Mouse (Mus musculus) heart, adult 18-20 months (tissue): ENCODE measurements around the gene Jagn1. TPM values are rescaled to one million over a fixed set of nuclear protein-coding genes. Genes with fewer than 3 reads are reported as not detected.

Experiments
- DNase-seq, 2 experiments: peaks; one replicate each; pipeline ENCODE4 v3.0.0; 2021 to 2022; ENCODE audit warnings: mixed read lengths in 1 of 2
- microRNA-seq, 2 experiments: library from miRNA; unstranded; fragments of <30 nt; microRNA quantifications; one replicate each; pipeline ENCODE4 v1.2.0; 2022
- total RNA-seq, 2 experiments: library from RNA; stranded (reverse); gene quantifications; 2 replicates each; pipeline ENCODE4 v1.2.3; 2021

Jagn1 gene
- total RNA-seq, 2 experiments from 2014 or later, result 20.8 to 22.8 TPM

GRCm38 (mm10) chr6:113473246-113473645 is 30.9 kb downstream of the Jagn1 start:
- no peak for DNase-seq

DNA sequence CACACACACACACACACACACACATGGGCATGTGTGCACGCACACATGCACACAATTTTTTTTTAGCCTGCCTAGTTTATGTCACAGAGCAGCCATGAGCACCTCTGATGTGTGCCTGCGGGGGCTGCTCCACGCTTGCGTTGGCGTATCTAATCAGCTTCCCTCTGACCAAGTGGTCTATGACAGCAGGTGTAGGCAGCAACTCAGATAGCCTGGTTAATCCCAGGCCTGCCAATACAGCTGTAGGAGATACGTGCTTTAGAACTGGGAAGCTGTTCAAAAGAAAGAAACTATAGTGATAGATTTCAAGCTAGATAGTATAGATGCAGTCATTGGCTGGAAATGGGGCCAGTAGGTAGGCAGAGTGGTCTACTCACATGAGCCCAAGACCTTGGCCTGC is 31.3 kb downstream of the Jagn1 start:
- DNase-seq, result no peak

- DNase-seq, result no peak
These were observed 35.0 kb downstream of the Jagn1 start for GRCm38 (mm10) chr6:113477353-113477752.

GRCm38 (mm10) chr6:113478906-113479305 is 36.5 kb downstream of the Jagn1 start:
- no peak for DNase-seq

GRCm38 (mm10) chr6:113480555-113481373 is 38.4 kb downstream of the Jagn1 start:
- peak; percentile 25 to 39 for DNase-seq

GRCm38 (mm10) chr6:113482477-113483099 is 40.2 kb downstream of the Jagn1 start:
- peak in 1 of 2 experiments; percentile 37 for DNase-seq

DNA sequence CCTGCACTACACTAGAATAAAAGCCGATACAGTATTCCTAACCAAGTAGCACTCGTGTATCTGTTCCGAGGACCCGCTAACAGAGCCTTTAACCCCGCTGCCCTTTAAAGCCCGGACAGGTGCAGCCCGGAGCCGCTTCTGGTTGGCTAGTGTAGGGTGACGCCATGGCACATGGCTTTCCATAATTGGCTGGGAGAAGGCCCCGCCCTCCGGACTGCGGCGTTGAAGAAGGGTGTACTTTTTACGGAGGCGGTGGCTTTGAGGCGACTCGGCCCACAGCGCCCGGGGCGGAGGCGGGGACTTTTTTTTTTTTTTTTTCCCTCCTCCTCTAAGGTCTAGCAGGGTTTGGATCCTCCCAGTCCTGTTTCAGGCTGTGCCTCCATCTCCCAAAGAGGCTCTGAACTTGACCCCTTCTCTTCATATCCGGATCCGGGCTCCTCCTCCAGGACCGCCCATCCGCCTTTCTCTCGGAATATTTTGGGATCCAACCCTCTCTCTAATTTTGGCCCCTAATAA is 40.8 kb downstream of the Jagn1 start, which contains the start of gene Creld1:
Gene Creld1, plus strand, starts transcription at position 198 of the 516 bp plus-strand sequence.
- DNase-seq, result peak; percentile 95 to 98

GRCm38 (mm10) chr6:113483729-113484128 is 41.4 kb downstream of the Jagn1 start:
- peak; percentile 31 to 45 for DNase-seq

- DNase-seq, result peak in 1 of 2 experiments; percentile 38
These were observed 44.8 kb downstream of the Jagn1 start for GRCm38 (mm10) chr6:113487125-113487576.

DNA sequence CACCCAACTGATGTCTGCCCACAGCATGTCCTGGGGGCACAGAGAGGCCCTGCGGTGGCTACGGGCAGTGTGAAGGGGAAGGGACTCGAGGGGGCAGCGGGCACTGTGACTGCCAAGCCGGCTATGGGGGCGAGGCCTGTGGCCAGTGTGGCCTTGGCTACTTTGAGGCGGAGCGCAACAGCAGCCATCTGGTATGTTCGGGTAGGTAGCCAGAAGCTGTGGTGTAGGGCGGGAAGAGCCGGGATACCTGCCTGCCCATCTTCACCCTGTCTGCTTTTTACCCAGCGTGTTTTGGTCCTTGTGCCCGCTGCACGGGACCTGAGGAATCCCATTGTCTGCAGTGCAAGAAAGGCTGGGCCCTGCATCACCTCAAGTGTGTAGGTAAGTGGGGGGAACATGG is 47.0 kb downstream of the Jagn1 start:
- no peak for DNase-seq

- DNase-seq, result no peak
These were observed 49.9 kb downstream of the Jagn1 start for GRCm38 (mm10) chr6:113492101-113492864.

- DNase-seq, result peak; percentile 79 to 85
These were observed 52.0 kb downstream of the Jagn1 start for GRCm38 (mm10) chr6:113494258-113494788.

DNA sequence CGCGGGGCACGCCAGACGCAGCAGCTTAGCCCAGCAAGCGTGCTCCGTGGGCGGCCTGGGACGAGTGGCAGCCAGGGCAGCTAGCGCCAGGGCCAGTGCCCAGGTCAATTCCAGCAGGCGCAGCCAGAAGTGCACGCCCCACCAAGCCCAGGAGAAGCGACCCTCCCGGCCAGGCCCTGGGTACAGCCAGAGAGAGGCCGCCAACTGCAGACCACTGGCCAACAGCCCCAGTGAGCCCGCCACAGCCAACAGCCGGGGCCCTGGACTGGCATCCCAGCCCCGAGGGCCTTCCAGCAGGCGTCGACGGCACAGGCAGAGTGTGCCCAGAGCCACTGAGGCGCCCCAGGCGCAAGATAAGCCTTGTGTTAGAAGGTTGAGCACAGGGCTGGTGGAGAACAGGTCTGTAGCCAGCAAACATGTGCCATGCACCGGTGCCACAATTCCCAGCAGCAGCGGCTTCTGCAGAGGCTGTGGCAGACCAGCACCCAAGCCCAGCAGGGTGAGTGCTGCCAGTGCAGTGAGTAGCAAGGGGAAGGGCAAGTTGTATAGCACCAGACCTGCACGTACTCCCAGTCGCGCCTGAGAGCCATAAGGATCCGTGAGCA is 52.8 kb downstream of the Jagn1 start:
- DNase-seq, result peak in 1 of 2 experiments; percentile 11

Small RNA genes within 50 kb of the gene (microRNA-seq; reads per million reads assigned to microRNA genes)
- gene Gm24387, result 0 reads per million in 2 experiments

Other genes starting within 250 kb of the Jagn1 start
- under 1 TPM; 0.40 to 0.51 TPM for gene Lhfpl4, start 247.2 kb upstream of the Jagn1 start, total RNA-seq
- gene Mtmr14, start 204.7 kb upstream of the Jagn1 start, total RNA-seq, result 10 to 100 TPM; 12.7 to 17.6 TPM
- gene Cpne9, start 160.3 kb upstream of the Jagn1 start, total RNA-seq, result not detected
- gene Brpf1, start 135.4 kb upstream of the Jagn1 start, total RNA-seq, result 10 to 100 TPM; 12.3 to 12.4 TPM
- 1 to 10 TPM; 4.5 to 6.9 TPM for gene Ogg1, start 115.6 kb upstream of the Jagn1 start, total RNA-seq
- gene Camk1, start 98.6 kb upstream of the Jagn1 start, total RNA-seq, result 10 to 100 TPM; 64.2 to 68.3 TPM
- gene Tada3, start 64.7 kb upstream of the Jagn1 start, total RNA-seq, result 10 to 100 TPM; 24.9 to 28.1 TPM
- gene Arpc4, start 64.5 kb upstream of the Jagn1 start, total RNA-seq, result 10 to 100 TPM; 63.3 to 66.7 TPM
- 1 to 10 TPM in 1 of 2 experiments, under 1 TPM in 1; 0.77 to 1.3 TPM for gene Ttll3, start 53.3 kb upstream of the Jagn1 start, total RNA-seq
- 10 to 100 TPM; 11.3 to 13.0 TPM for gene Rpusd3, start 23.2 kb upstream of the Jagn1 start, total RNA-seq
- gene Cidec, start 6.8 kb upstream of the Jagn1 start, total RNA-seq, result 10 to 100 TPM in 1 of 2 experiments, 1 to 10 TPM in 1; 6.7 to 53.2 TPM
- gene Il17re, start 15.9 kb downstream of the Jagn1 start, total RNA-seq, result 1 to 10 TPM in 1 of 2 experiments, under 1 TPM in 1; 0.69 to 1.2 TPM
- gene Il17rc, start 28.9 kb downstream of the Jagn1 start, total RNA-seq, result 1 to 10 TPM; 6.3 to 7.2 TPM
- gene Creld1, start 40.7 kb downstream of the Jagn1 start, total RNA-seq, result 10 to 100 TPM; 47.6 to 55.7 TPM
- gene Prrt3, start 59.4 kb downstream of the Jagn1 start, total RNA-seq, result not detected
- gene Emc3, start 89.1 kb downstream of the Jagn1 start, total RNA-seq, result 10 to 100 TPM; 57.9 to 61.2 TPM
- gene Fancd2, start 89.1 kb downstream of the Jagn1 start, total RNA-seq, result under 1 TPM; 0.10 to 0.33 TPM
- gene Fancd2os, start 158.1 kb downstream of the Jagn1 start, total RNA-seq, result not detected
- gene Brk1, start 162.2 kb downstream of the Jagn1 start, total RNA-seq, result 10 to 100 TPM; 77.1 to 77.6 TPM
- 10 to 100 TPM in 1 of 2 experiments, 1 to 10 TPM in 1; 9.3 to 11.1 TPM for gene Vhl, start 181.4 kb downstream of the Jagn1 start, total RNA-seq
- gene Irak2, start 195.9 kb downstream of the Jagn1 start, total RNA-seq, result 10 to 100 TPM; 14.2 to 17.8 TPM